Mouse (Mus musculus) neural tube, postnatal 0 days (tissue): ENCODE data around the gene Myl12a. TPM values are rescaled to one million over a fixed set of nuclear protein-coding genes. Genes with fewer than 3 reads are reported as not detected.

Experiments used
- polyA plus RNA-seq: library from polyadenylated mRNA; unstranded; fragments of >200 nt; fragmentation: Nextera tagmentation; extraction: Ambion mirVana; gene quantifications from 2 replicates; pipeline ENCODE4 v1.2.1, GENCODE M21; 2015

Gene Myl12a
- polyA plus RNA-seq, result 96.2 and 112 TPM in 2 replicates

GRCm38 (mm10) chr17:71002744-71003094 is at the start of gene Myl12a:
TSS of gene Myl12a (minus strand) at chr17:71002878.

GRCm38 (mm10) chr17:71002081-71002743 is 466 bp downstream of the Myl12a start, which contains the start of gene Myom1:
TSS of gene Myom1 (plus strand) at chr17:71002633.

Other genes starting within 250 kb of the Myl12a start
- gene Tgif1, start 149.3 kb downstream of the Myl12a start, polyA plus RNA-seq, result 8.7 and 10.8 TPM in 2 replicates
- gene Myom1, start 245 bp downstream of the Myl12a start, polyA plus RNA-seq, result 0.71 and 1.2 TPM in 2 replicates
- 38.9 and 41.0 TPM in 2 replicates for gene Lpin2, start 179.7 kb upstream of the Myl12a start, polyA plus RNA-seq